Mouse (Mus musculus) hindbrain, embryonic 16.5 days (tissue): ENCODE measurements around the gene Folr2. TPM values are rescaled to one million over a fixed set of nuclear protein-coding genes. Genes with fewer than 3 reads are reported as not detected.

ENCODE experiments used
- ATAC-seq: fragments of 200-750 bp; cut with Nextera tagmentation; 2 replicates; pipeline ENCODE4 v1.8.0; 2017; ENCODE audit warnings: moderate TSS enrichment, moderate library complexity
- H3K27ac ChIP-seq: fragments of 300-500 bp; sonication (generic); 2 replicates; pipeline ENCODE4 v1.5.1; 2014; ENCODE audit warnings: low read depth, mild to moderate bottlenecking, control low read depth, low read length, moderate library complexity
- H3K27me3 ChIP-seq: fragments of 300-500 bp; sonication (generic); replicated peaks from 2 replicates; pipeline ENCODE4 v1.6.1; 2014; ENCODE audit warnings: low read length; ENCODE audit not compliant: control insufficient read depth, insufficient read depth
- H3K36me3 ChIP-seq: fragments of 300-500 bp; sonication (generic); 2 replicates; pipeline ENCODE4 v1.6.1; 2014; ENCODE audit warnings: mild to moderate bottlenecking, low read length, moderate library complexity, mixed read lengths; ENCODE audit not compliant: control insufficient read depth, insufficient read depth
- H3K4me1 ChIP-seq: fragments of 300-500 bp; sonication (generic); 2 replicates; pipeline ENCODE4 v1.6.1; 2014; ENCODE audit warnings: low read depth, low read length; ENCODE audit not compliant: control insufficient read depth, insufficient read depth
- H3K4me2 ChIP-seq: fragments of 300-500 bp; sonication (generic); 2 replicates; pipeline ENCODE4 v1.6.1; 2014; ENCODE audit warnings: mild to moderate bottlenecking, low read length, control low read depth, moderate library complexity
- H3K4me3 ChIP-seq: fragments of 300-500 bp; sonication (generic); 2 replicates; pipeline ENCODE4 v1.5.1; 2014; ENCODE audit warnings: mild to moderate bottlenecking, low read length, control low read depth, moderate library complexity
- H3K9ac ChIP-seq: fragments of 300-500 bp; sonication (generic); 2 replicates; pipeline ENCODE4 v1.6.1; 2014; ENCODE audit warnings: low read depth, mild to moderate bottlenecking, control low read depth, low read length, moderate library complexity
- H3K9me3 ChIP-seq: fragments of 300-500 bp; sonication (generic); 2 replicates; pipeline ENCODE4 v1.6.1; 2014; ENCODE audit warnings: mild to moderate bottlenecking, low read length, moderate library complexity; ENCODE audit not compliant: control insufficient read depth
- WGBS: fragments of 180-500 bp; shearing (Covaris S2); extraction: QIAGEN DNeasy Blood & Tissue Kit; methylation state at CpG from one replicate; pipeline ENCODE4 v1.1.7; 2014; 5-methylcytosine and 5-hydroxymethylcytosine counted together
- polyA plus RNA-seq: library from polyadenylated mRNA; unstranded; fragments of >200 nt; fragmentation: Nextera tagmentation; extraction: Ambion mirVana; gene quantifications from 2 replicates; pipeline ENCODE4 v1.2.1, GENCODE M21; 2015

Folr2 gene
- polyA plus RNA-seq, 1 experiment from 2014 or later = 1.5 TPM

DNA sequence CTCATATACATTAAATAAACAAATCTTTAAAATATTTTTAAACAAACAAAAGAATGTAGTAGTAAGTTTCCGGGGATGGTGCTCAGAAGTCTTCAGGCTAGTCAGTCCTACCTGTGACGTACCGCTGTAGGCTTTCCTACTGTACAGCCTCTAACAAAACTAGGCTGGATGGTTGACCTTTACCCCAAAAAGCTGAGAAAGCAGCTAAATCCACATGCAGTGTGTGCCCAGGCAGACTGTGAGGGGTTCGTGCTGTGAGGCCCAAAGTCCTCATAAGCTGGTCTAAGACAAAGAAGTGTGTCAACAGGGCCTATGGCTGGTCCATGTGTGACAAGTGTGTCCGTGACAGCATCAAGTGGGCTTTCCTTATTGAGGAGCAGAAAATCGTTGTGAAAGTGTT is 4.1 kb downstream of the Folr2 start:
- Histone ChIP-seq H3K27me3 (no peaks in the 10 kb centered on the region), H3K27ac (no peak overlapping the region), H3K4me2 (no peak overlapping the region), H3K4me1 (no peaks in the 10 kb centered on the region), H3K9me3 (no peaks in the 10 kb centered on the region), H3K9ac (no peak overlapping the region), H3K4me3 (no peak overlapping the region), H3K36me3 (no peaks in the 10 kb centered on the region)
- no peak for ATAC-seq
- 86% methylated on average over 6 of the region's 6 CpGs for WGBS

DNA sequence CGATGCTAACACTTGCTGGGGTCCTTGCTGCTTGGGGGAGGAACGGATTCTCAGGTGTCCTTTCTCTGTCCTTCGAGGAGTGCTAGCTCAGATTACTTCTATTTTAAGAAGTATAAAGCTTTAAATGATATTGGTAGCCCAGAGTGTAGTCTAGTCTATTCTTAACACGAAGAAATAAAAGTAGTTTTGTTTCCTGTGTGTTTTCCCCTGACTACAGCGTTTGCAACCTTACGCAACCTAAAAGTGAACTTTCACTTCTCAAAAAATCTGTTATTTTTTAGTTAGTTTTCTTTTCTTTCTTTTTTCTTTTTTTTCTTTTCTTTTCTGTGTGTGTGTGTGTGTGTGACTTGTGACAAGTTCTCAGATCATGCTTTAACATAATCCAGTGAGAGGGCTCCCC is 5.3 kb downstream of the Folr2 start:
- Histone ChIP-seq H3K36me3 (no peaks in the 10 kb centered on the region), H3K9me3 (no peaks in the 10 kb centered on the region), H3K27me3 (no peaks in the 10 kb centered on the region), H3K4me2 (no peak overlapping the region), H3K4me3 (no peak overlapping the region), H3K4me1 (no peaks in the 10 kb centered on the region), H3K27ac (no peak overlapping the region), H3K9ac (no peak overlapping the region)
- 85% methylated on average over 6 of the region's 6 CpGs for WGBS
- ATAC-seq = no peak

DNA sequence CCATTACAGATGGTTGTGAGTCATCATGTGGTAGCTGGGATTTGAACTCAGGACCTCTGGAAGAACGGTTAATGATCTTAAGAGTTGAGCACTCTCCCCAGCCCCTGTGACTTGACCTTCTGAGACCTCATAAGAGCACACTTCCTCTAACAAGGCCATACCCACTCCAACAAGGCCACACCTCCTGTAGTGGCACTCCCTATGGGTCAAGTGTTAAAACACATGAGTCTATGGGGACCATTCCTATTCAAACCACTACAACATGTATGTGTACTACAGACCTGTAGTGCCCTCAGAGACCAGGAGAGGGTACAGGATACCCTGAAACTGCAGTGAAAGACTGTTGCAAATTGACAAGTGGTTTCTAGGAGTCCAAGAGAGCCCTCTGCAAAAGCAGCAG is 9.1 kb downstream of the Folr2 start:
- Histone ChIP-seq H3K9me3 (no peaks in the 10 kb centered on the region), H3K9ac (no peak overlapping the region), H3K27me3 (no peaks in the 10 kb centered on the region), H3K4me2 (no peak overlapping the region), H3K4me3 (no peak overlapping the region), H3K4me1 (no peaks in the 10 kb centered on the region), H3K27ac (no peak overlapping the region), H3K36me3 (no peaks in the 10 kb centered on the region)
- 88% methylated on average over 1 of the region's 1 CpGs for WGBS
- no peak for ATAC-seq

DNA sequence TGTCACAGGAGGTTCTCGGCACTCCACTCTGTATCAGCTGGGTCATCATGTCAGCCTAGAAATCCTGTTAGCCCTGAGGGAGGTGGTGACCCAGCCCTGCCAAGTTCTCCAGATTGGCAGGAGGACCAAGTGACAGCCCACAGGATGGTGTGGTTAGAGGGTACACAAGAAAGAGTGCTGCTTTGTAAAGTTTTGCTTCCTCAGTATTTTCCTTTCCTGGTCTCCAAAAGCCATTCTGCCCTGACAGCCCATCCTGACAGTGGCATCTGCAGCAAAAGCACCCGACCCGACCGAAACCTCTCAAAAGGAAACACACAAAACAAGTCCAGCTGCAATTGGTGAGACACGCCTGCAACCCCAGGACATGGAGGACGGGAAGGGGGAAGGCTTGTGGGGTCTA is 12.8 kb downstream of the Folr2 start:
- Histone ChIP-seq H3K4me2 (no peak overlapping the region), H3K27ac (no peak overlapping the region), H3K4me3 (no peak overlapping the region), H3K9me3 (no peaks in the 10 kb centered on the region), H3K9ac (no peak overlapping the region), H3K27me3 (no peaks in the 10 kb centered on the region), H3K4me1 (no peaks in the 10 kb centered on the region), H3K36me3 (no peaks in the 10 kb centered on the region)
- no peak for ATAC-seq
- 74% methylated on average over 6 of the region's 6 CpGs for WGBS

DNA sequence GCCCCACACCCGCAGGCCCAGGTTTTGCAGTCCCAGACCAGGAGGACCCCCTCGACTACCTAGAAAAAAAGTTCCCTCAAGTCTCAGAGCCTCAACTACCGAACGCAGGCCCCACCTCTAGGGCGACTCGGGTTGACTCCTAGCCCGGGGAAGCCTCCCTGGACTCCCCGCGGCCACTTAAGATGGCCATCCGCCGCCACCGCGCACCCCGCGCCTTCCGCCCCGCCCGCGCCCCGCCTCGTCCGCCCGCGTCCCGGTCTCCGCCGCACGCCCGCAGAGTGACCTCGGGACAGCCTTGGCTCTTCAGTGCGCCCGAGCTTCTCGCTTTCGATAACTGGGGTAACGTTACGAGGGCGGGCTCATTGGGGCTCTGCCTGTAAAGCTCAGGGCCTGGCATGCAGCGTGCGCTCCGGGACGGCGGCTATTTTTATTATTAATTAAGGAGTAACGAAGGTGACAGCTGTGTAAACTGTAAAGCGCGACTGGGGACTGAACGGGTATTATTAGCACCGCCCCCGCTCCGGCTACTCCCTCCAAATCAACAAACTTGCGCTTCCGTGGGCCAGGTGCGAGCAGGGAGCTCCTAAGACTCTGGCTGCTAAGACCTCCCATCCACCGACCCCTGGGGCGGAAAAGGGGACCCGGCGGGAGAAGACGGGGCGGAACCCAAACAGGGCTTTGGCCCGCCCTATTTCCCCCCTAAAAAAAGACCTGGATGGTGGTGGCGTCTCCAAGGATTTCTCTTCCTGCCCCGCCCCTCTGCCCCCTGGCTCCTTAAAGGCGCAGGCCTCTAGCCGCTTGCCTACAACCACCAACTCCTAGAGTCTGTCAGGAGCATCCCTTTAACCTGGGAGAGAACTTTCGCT is 19.2 kb downstream of the Folr2 start, which contains the start of gene Inppl1:
Inppl1 (minus strand) TSS at position 624 of the 866 bp plus-strand sequence.
- Histone ChIP-seq H3K9me3 (no peaks in the 10 kb centered on the region), H3K4me2 (peak within 1 kb of the TSS; percentile 99), H3K4me1 (peaks cover 21% of the 10 kb centered on the region), H3K9ac (peak within 1 kb of the TSS; percentile 80), H3K36me3 (no peaks in the 10 kb centered on the region), H3K27ac (peak within 1 kb of the TSS; percentile 69), H3K27me3 (no peaks in the 10 kb centered on the region), H3K4me3 (peak within 1 kb of the TSS; percentile 72)
- WGBS = under 1% methylated on average over 63 of the region's 64 CpGs
- peak; percentile 79 for ATAC-seq

DNA sequence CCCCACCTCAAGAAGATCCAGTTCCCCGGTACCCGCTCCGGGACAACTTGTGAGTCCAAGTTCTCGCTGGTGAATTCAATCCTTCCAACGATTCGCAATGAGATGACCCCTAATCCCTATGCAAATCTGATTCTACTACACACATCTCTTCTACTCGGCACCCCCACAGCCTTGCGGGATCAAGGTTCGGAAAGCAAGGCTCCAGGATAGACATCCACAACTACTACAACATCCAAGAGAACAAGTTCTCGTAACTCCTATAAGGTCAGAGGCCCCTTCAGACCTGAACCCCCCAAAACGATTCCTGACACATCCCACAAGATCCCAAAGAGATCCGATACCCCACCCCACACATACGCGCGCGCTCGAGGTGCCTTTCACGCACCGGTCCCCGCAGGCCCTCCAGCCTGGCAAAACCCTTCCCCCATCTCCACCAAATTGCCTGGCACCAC is 19.8 kb downstream of the Folr2 start:
- WGBS = under 1% methylated on average over 20 of the region's 20 CpGs
- Histone ChIP-seq H3K4me2 (peak overlapping the region; percentile 99), H3K27me3 (no peaks in the 10 kb centered on the region), H3K4me1 (peaks cover 21% of the 10 kb centered on the region), H3K4me3 (peak overlapping the region; percentile 72), H3K36me3 (no peaks in the 10 kb centered on the region), H3K9ac (peak overlapping the region; percentile 80), H3K9me3 (no peaks in the 10 kb centered on the region), H3K27ac (peak overlapping the region; percentile 69)
- ATAC-seq = no peak

DNA sequence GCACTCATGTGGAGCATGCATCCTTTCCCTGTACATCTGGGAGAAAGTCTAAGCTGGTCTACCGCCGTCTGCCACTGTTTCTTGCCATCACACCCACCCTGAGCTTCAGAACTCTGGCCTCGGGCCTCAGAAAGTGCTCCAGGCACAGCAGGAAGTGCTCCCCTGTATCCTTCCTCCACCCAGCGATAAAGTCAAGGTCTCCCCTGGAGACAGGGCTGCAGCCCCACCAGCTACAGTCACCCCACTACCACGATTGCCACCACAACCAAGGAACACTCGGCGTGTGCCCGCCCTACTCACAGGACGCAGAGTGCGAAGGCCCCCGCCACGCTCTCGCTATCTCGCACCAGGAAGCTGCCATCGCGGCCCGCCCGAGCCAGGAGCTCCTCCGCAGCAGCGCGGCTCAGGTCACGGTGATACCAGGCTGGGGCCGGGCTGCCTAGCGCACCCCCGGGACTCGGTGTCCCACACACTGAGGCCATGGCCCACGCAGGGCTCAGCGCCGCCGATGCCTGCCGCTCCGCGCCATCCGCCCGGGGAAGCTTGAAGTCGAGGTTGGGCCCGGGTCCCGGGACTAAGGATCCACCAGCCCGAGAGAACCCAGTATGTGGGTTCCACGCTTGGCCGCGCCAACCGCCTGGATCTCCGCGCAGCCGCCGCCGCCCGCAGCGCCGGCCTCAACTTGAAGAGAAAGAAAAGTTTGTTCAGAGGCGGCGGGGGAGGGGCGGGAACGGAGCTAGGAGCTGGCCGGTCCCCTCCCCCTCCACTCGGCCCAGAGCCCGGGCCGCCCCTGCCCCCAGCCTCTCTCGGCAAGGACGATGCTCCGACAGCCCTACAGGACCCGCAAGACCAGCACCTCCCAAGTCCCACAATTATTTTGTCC is 20.5 kb downstream of the Folr2 start:
- no peaks in the 10 kb centered on the region for H3K36me3 ChIP-seq
- no peaks in the 10 kb centered on the region for H3K9me3 ChIP-seq
- under 1% methylated on average over 33 of the region's 63 CpGs for WGBS
- H3K4me1 ChIP-seq = peaks cover 21% of the 10 kb centered on the region
- H3K4me3 ChIP-seq = peak overlapping the region; percentile 72
- no peaks in the 10 kb centered on the region for H3K27me3 ChIP-seq
- peak; percentile 60 for ATAC-seq
- peak overlapping the region; percentile 99 for H3K4me2 ChIP-seq
- H3K27ac ChIP-seq = peak overlapping the region; percentile 69
- H3K9ac ChIP-seq = peak overlapping the region; percentile 80

DNA sequence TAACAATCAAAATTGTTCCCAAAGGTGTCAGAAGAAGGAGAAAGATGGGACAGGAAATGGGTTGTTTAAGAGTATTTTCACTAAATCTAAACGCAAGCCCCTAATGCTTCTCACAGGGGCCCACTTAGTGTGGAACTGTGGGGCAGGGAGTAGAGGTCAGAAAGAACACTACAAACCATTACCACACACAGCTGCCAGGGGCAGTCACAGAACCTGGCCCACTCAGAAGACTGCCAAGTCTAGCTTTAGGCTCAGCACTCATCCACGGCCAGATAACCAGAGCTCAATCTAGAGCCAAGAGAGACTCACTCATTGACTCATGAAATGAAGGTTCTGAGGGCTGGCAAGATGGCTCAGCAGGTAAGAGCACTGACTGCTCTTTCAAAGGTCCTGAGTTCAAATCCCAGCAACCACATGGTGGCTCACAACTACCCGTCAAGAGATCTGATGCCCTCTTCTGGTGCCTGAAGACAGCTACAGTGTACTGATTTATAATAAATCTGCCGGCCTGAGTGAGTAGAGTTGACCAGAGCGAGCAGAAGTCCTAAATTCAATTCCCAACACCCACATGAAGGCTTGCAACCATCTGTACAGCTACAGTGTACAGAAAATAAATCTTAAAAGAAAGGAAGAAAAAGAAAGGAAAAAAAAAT is 21.4 kb downstream of the Folr2 start:
- peaks cover 6% of the 10 kb centered on the region; the same call in 1 of the 2 replicates for H3K36me3 ChIP-seq
- H3K9me3 ChIP-seq = no peaks in the 10 kb centered on the region
- no peak overlapping the region for H3K27ac ChIP-seq
- no peak for ATAC-seq
- H3K4me1 ChIP-seq = peaks cover 21% of the 10 kb centered on the region
- no peaks in the 10 kb centered on the region for H3K27me3 ChIP-seq
- peak overlapping the region; percentile 80; the same call in 1 of the 2 replicates for H3K9ac ChIP-seq
- 50% methylated on average over 5 of the region's 5 CpGs for WGBS
- H3K4me3 ChIP-seq = peak overlapping the region; percentile 72
- peak overlapping the region; percentile 99 for H3K4me2 ChIP-seq
